In genomic region chr6:119079626-119080025, GRCm38 (mm10) we compare ENCODE assay signal across 10 mouse cellular contexts.
DNase-seq lines count a peak whose midpoint lies in the region.
"Had no signal": no experiment of that assay in that cellular context is flagged by ENCODE, and none has a peak within 500 bp of the region (broad histone marks: within the 10 kb centered on the region; RNA-seq: fewer than 3 reads in every experiment).

No protein-coding gene starts in this region.

- DNase-seq in kidney, postnatal 14 days, result peak; percentile 33
- DNase-seq in kidney, adult 11 months, result no peak
- peak; percentile 57 for DNase-seq in lung, postnatal 36 days
- no peak for DNase-seq in lung, postnatal 14 days
- peak; percentile 70 for DNase-seq in cerebellum, adult 8-10 months
- DNase-seq in layer of hippocampus, postnatal 36 days, result peak; percentile 48 to 52
- no peak for DNase-seq in spleen, postnatal 14 days (ENCODE audit: low spot score in 2 of 2)
- DNase-seq: heart, adult 2 months; heart, postnatal 10 days; lung, postnatal 10 days had no signal

Comparison
In these comparisons a context has a peak if more than half of its experiments do, and no peak if none do; other contexts are left out.
1. DNase-seq: peak in kidney, postnatal 14 days (single experiment), lung, postnatal 36 days (single experiment), cerebellum, adult 8-10 months (single experiment) and layer of hippocampus, postnatal 36 days (2 of 2); none in kidney, adult 11 months (single experiment), lung, postnatal 14 days (single experiment) and spleen, postnatal 14 days (0 of 2).